Mouse (Mus musculus): ENCODE measurements around the gene Pdxk.
"Not testable (repeated sequence)": the region's sequence is repeated elsewhere in the genome, so short reads cannot be mapped to it uniquely, and the experiment has no call there.

The Pdxk gene

GRCm38 (mm10) chr10:78464792-78465207, at the start of gene Pdxk:
TSS of gene Pdxk (minus strand) at chr10:78464975.
- DNase-seq: peak; percentile 91

- no peak for DNase-seq
Measured at GRCm38 (mm10) chr10:78502986-78503733, 38.4 kb upstream of the Pdxk start.

- peak; percentile 83 for DNase-seq
Measured at GRCm38 (mm10) chr10:78487431-78488086, 22.8 kb upstream of the Pdxk start.

GRCm38 (mm10) chr10:78486871-78487270, 22.1 kb upstream of the Pdxk start:
- DNase-seq: no peak

- DNase-seq: not testable (repeated sequence)
Measured at GRCm38 (mm10) chr10:78485369-78485768, 20.6 kb upstream of the Pdxk start.

- peak; percentile 10 for DNase-seq
Measured at GRCm38 (mm10) chr10:78481928-78482499, 17.2 kb upstream of the Pdxk start.

GRCm38 (mm10) chr10:78480954-78481927, 16.5 kb upstream of the Pdxk start:
- DNase-seq: no peak

- DNase-seq: no peak
Measured at GRCm38 (mm10) chr10:78476821-78477220, 12.0 kb upstream of the Pdxk start.

- DNase-seq: no peak
Measured at GRCm38 (mm10) chr10:78474759-78475158, 10.0 kb upstream of the Pdxk start.

- DNase-seq: no peak
Measured at GRCm38 (mm10) chr10:78473434-78473833, 8.7 kb upstream of the Pdxk start.

- no peak for DNase-seq
Measured at GRCm38 (mm10) chr10:78472046-78472445, 7.3 kb upstream of the Pdxk start.

- no peak for DNase-seq
Measured at GRCm38 (mm10) chr10:78470582-78471313, 6.0 kb upstream of the Pdxk start.

GRCm38 (mm10) chr10:78467761-78468310, 3.1 kb upstream of the Pdxk start:
- DNase-seq: no peak

- no peak for DNase-seq
Measured at GRCm38 (mm10) chr10:78466647-78467046, 1.9 kb upstream of the Pdxk start.

GRCm38 (mm10) chr10:78465472-78465871, 697 bp upstream of the Pdxk start:
- DNase-seq: no peak

- DNase-seq: peak; percentile 37
Measured at GRCm38 (mm10) chr10:78464201-78464791, 479 bp downstream of the Pdxk start.

GRCm38 (mm10) chr10:78463769-78464167, 1.0 kb downstream of the Pdxk start:
- DNase-seq: no peak

GRCm38 (mm10) chr10:78462945-78463768, 1.6 kb downstream of the Pdxk start:
- DNase-seq: no peak

- no peak for DNase-seq
Measured at GRCm38 (mm10) chr10:78461767-78462166, 3.0 kb downstream of the Pdxk start.

GRCm38 (mm10) chr10:78460463-78460862, 4.3 kb downstream of the Pdxk start:
- no peak for DNase-seq
